Mouse (Mus musculus): Measurements from ENCODE around the gene Grip1.

DNA sequence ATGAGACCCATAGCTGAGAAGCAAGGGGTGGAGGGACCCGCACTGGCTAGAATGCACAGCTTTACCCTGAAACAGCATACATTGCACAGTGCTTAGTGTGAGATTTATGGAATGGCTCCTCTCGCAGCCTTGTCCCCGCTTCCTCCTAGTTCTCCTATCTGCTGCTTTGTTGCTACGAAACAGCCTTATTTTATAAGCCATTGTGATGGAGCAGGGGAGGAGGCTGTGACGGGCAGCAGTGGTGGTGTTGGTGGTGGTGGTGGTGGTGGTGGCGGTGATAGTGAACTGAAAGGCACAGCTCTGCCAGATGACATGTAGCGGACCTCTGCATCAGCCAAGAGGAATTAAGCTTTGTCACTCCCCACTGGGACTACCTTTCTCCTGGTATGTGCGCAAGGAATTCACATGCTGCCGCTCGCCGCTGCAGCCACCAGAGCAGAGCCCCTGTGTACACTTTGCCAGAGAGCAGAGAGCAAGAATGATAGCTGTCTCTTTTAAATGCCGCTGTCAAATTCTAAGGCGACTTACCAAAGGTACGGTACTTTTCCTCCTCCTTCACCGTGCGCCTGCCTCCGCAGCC, 365.6 kb downstream of the Grip1 start:
- no peak for TF ChIP-seq CTCF (IDR thresholded peaks at IDR 0.05; ENCODE audit: extremely low read depth, insufficient read length, insufficient replicate concordance, low read depth, low read length)
- TF ChIP-seq POLR2A (IDR thresholded peaks at IDR 0.05; ENCODE audit: low read depth, low read length): no peak
